Mouse (Mus musculus): Measurements from ENCODE around the gene Syt5. TPM values are rescaled to one million over a fixed set of nuclear protein-coding genes. Genes with fewer than 3 reads are reported as not detected.

Syt5 gene
- polyA plus RNA-seq, 1 experiment from 2014 or later = 34.6 TPM

DNA sequence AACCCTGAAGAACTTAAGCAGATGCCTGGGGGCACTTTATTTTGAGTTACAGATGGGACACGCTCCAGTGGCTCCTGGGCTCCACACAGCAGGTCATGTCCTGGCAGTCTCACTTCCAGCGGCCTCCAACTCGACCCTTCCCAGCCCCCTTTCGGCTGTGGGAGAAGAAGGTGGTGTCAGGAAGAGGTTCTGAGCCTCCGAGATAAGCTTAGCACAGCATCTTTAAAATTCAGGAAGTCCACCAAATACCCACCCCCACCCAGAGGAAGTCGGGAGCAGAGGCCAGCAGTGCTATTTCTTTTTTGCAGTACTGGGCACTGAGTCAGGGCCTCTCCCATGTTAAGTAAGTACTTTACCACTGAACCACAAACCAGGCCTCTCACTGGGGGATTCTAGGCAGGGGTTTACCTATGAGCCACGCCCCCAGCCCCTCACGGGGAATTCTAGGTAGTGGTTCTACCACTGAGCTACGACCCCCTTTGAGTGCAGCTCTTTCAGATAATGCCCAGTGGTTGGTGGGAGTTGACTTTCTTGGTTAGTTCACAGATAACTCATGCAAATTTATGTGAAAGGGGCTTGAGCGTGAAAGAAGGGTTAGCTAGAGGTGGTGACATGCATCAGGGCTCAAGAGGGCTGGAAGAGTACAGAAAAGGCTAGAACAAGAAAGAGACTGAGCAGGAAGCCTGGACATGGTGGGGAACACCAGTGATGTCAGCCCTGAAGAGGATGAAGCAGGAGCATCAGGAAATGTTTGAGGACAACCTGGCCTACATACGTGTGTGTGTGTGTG is 42.5 kb downstream of the Syt5 start:
- Histone ChIP-seq H3K4me2 (no peak overlapping the region), H3K36me3 (replicated peaks) (no peaks in the 10 kb centered on the region), H3K9me3 (no peaks in the 10 kb centered on the region), H3K4me1 (peaks cover 19% of the 10 kb centered on the region), H3K4me3 (replicated peaks) (no peak overlapping the region), H3K27me3 (peaks cover 11% of the 10 kb centered on the region; the same call in 1 of the 2 replicates), H3K9ac (no peak overlapping the region), H3K27ac (no peak overlapping the region)
- no peak for ATAC-seq (ENCODE audit: low FRiP score)
- 66% methylated on average over 11 of the region's 11 CpGs for WGBS

DNA sequence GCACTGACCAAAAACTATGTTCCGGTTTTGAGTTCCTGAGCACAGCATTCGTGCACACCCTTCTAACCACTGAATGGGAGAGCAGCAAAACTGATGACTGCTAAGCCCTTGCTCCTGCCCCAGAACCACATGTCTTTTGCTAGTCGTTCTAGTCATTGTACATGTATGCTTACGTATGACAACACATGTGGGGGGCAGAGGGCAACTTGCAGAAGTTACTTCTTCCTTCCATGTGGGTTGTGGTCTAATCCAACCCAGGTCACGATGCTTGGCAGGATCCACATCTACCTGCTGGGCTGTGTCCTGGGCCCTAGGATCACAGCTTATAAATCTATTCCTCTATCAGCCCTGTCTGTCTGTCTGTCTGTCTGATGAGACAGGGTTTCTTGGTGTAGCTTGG is 43.5 kb downstream of the Syt5 start:
- no peak overlapping the region for H3K4me3 ChIP-seq (replicated peaks)
- no peaks in the 10 kb centered on the region for H3K9me3 ChIP-seq
- no peak overlapping the region for H3K27ac ChIP-seq
- peaks cover 25% of the 10 kb centered on the region for H3K4me1 ChIP-seq
- 82% methylated on average over 5 of the region's 5 CpGs for WGBS
- peaks cover 5% of the 10 kb centered on the region; the same call in 1 of the 2 replicates for H3K27me3 ChIP-seq
- H3K36me3 ChIP-seq (replicated peaks) = no peaks in the 10 kb centered on the region
- ATAC-seq (ENCODE audit: low FRiP score) = no peak
- no peak overlapping the region for H3K4me2 ChIP-seq
- H3K9ac ChIP-seq = no peak overlapping the region

DNA sequence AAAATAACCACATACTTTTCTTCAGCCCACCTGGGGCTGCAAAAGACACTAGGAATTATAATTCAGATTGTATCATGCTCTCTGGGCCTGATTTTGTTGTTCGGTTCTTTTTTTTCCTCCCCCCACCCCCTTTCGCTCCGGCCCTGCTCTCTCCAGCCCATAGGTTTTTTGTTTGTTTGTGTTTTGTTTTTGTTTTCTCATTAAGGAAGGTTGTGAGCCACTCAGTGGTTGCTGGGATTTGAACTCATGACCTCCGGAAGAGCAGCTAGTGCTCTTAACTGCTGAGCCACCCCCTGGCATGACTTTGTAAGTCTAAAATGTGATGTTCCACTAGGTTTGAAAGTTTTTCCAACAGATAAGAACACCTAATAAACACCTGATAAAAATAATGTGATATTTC is 44.2 kb downstream of the Syt5 start:
- Histone ChIP-seq H3K27ac (no peak overlapping the region), H3K36me3 (replicated peaks) (no peaks in the 10 kb centered on the region), H3K27me3 (no peaks in the 10 kb centered on the region), H3K9ac (no peak overlapping the region), H3K9me3 (no peaks in the 10 kb centered on the region), H3K4me3 (replicated peaks) (no peak overlapping the region), H3K4me1 (peaks cover 32% of the 10 kb centered on the region), H3K4me2 (no peak overlapping the region)
- ATAC-seq (ENCODE audit: low FRiP score) = no peak
- WGBS = 76% methylated on average over 4 of the region's 4 CpGs

DNA sequence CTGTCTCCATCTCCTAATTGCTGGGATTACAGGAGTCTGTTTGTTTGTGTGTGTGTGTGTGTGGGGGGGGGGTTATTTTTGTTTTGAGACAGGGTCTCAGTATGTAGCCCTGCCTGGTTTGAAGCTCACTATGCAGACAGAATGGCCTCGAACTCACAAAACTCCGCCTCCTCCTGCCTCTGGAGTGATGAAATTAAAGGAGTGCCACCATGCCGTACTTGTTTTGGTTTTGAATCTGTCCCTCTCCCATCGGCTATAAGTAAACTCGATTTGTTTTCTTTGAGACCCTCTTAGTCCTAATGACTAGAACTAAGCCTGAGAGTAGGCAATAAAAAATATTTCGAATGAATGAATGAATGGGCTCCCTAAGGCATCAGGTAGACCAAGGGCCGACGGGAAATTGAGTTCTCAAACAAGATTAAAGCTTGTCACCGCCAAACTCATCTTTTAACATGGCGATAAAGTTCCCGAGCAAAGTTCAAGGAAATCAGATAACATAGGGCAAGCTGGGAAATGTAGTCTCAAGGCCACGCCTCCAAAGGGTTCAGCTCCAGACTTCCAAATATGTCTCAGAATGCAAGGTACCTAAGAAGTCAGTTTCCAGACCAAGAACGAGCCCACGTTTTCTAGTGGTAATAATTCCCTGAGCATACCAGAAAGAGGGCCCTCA is 44.8 kb downstream of the Syt5 start:
- peak overlapping the region; percentile 87 for H3K4me2 ChIP-seq
- ATAC-seq (ENCODE audit: low FRiP score) = peak; percentile 5; the same call in 1 of the 2 replicates
- peak overlapping the region; percentile 97 for H3K9ac ChIP-seq
- H3K27me3 ChIP-seq = no peaks in the 10 kb centered on the region
- no peaks in the 10 kb centered on the region for H3K36me3 ChIP-seq (replicated peaks)
- H3K9me3 ChIP-seq = no peaks in the 10 kb centered on the region
- no peak overlapping the region for H3K27ac ChIP-seq
- 11% methylated on average over 14 of the region's 14 CpGs for WGBS
- H3K4me3 ChIP-seq (replicated peaks) = peak overlapping the region; percentile 95
- H3K4me1 ChIP-seq = peaks cover 38% of the 10 kb centered on the region

DNA sequence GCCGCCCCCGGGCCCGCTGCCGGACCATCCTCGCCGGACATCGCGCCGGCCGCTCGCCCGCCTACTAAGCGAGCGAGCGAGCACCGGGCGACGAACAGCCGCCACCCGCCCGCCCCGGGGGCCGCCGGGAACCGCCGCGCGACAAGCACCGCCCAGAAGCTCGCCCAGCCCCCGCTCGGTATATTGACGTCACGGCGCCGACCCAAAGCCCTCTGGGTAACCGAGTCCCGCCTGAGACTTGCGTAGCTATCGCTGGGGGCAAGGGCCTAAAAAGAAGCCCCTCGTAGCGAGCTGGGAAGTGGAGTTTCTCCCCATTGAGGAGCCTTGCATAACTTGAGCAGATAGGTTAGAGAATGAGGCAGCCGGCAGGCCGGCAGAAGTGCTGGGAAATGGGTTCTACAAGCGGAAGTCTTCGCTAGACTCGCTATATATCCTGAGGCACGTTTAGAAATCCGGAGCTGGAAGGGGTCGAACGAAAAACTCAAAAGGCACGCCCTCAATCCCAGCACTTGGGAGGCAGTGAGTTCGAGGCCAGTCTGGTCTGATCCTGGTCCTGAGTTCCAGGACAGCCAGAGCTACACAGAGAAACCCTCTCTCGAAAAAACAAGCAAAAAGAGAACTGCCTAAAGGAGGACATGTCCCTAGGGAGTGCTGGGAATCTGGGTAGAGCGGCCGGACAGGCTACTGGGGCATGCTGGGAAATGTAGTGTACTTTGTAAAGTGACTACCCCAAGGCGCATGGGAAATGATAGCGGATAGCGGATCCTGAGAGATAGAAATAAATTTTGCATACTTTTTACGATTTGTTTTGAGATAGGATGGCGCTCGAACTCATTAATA is 45.6 kb downstream of the Syt5 start, which contains the start of gene Ppp1r12c:
Ppp1r12c (minus strand) TSS at position 123 of the 840 bp plus-strand sequence.
- peak; percentile 95 for ATAC-seq (ENCODE audit: low FRiP score)
- Histone ChIP-seq H3K27ac (peak within 1 kb of the TSS; percentile 81), H3K9me3 (no peaks in the 10 kb centered on the region), H3K27me3 (no peaks in the 10 kb centered on the region), H3K4me2 (peak within 1 kb of the TSS; percentile 87), H3K4me1 (peaks cover 42% of the 10 kb centered on the region), H3K4me3 (replicated peaks) (peak within 1 kb of the TSS; percentile 95), H3K9ac (peak within 1 kb of the TSS; percentile 97), H3K36me3 (replicated peaks) (peaks cover 6% of the 10 kb centered on the region)
- under 1% methylated on average over 61 of the region's 62 CpGs for WGBS

DNA sequence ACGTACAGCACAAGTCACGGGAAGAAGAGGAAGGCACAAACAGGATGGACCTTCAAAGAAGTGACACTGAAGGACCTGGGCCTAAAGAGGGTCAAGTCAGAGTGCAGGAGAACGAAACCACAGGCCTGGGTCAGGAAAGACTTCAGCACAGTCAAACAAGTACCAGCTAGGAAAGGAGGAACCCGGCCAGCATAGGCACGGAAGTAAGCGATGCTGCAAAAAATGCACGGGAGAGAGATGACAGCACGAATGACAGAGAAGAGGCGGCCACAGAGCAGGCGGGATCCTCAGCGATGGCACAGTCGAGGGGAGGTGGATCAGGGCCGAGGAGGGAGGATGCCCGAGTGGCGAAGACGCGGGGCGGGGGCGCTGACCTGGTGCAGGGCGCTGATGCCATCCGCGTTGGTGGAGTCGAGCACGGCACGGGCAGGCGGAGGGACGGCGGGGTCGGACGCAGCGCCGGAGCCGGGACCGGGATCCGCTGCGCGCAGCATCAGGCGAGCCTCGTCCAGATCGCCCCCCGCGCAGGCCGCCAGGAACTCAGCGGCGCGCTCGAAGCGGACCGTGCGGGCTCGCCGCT is 46.4 kb downstream of the Syt5 start:
- no peaks in the 10 kb centered on the region for H3K9me3 ChIP-seq
- peaks cover 42% of the 10 kb centered on the region for H3K4me1 ChIP-seq
- WGBS = under 1% methylated on average over 44 of the region's 52 CpGs
- H3K4me2 ChIP-seq = peak overlapping the region; percentile 87
- H3K9ac ChIP-seq = peak overlapping the region; percentile 97
- peak overlapping the region; percentile 95 for H3K4me3 ChIP-seq (replicated peaks)
- no peaks in the 10 kb centered on the region for H3K27me3 ChIP-seq
- ATAC-seq (ENCODE audit: low FRiP score) = peak; percentile 57
- peaks cover 13% of the 10 kb centered on the region for H3K36me3 ChIP-seq (replicated peaks)
- H3K27ac ChIP-seq = peak overlapping the region; percentile 81

DNA sequence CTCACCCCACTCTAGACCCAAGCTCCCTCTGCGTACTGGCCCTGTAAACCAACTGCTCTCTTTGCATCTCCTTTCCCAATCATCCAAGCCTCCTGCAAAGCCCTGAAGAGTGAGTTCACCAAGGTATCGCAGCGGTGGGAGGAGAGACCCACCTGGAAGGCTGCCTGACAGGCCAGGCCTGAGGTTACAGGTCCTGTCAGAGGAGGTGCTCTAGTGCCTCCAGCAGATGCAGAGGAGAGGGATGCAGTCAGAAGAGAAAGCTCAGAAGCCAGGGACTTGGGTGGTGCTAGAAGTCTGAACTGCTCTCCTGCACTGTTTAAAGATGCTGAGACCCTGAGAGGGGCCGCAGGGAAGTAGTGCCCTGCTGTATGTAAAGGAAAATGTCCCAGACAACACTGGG is 48.3 kb downstream of the Syt5 start:
- 92% methylated on average over 4 of the region's 4 CpGs for WGBS
- peaks cover 29% of the 10 kb centered on the region for H3K36me3 ChIP-seq (replicated peaks)
- H3K4me2 ChIP-seq = peak overlapping the region; percentile 87; the same call in 1 of the 2 replicates
- H3K9me3 ChIP-seq = no peaks in the 10 kb centered on the region
- H3K27ac ChIP-seq = no peak overlapping the region; the same call in 1 of the 2 replicates
- peaks cover 42% of the 10 kb centered on the region for H3K4me1 ChIP-seq
- H3K9ac ChIP-seq = peak overlapping the region; percentile 97
- 0 out of 2 replicates have a peak overlapping the region, but pooled peaks have one; percentile 2 for H3K4me3 ChIP-seq (replicated peaks)
- H3K27me3 ChIP-seq = no peaks in the 10 kb centered on the region
- no peak for ATAC-seq (ENCODE audit: low FRiP score)

DNA sequence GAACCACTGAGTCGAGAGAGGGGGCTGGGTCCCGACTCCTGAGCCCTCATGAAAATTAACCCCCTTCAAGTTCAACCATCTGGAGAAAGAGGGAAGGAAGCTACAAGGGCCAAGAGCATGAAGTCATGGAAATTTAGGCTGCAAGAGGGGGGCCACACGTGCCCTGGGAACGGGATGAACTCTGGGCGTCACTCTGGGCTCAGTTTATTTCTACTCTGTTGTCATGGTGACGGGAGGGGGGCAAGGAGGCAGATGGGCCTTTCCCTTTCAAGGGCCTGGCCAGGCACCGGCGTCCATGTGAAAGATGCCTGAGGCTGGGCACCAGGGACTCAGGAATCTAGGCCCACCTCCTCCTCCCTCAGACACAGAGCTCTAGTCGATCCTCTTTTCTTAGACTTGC is 49.1 kb downstream of the Syt5 start:
- Histone ChIP-seq H3K9ac (peak overlapping the region; percentile 97), H3K27ac (no peak overlapping the region), H3K27me3 (no peaks in the 10 kb centered on the region), H3K4me2 (peak overlapping the region; percentile 87), H3K4me1 (peaks cover 42% of the 10 kb centered on the region), H3K36me3 (replicated peaks) (peaks cover 35% of the 10 kb centered on the region), H3K4me3 (replicated peaks) (peak overlapping the region; percentile 1), H3K9me3 (no peaks in the 10 kb centered on the region)
- WGBS = 25% methylated on average over 9 of the region's 9 CpGs
- ATAC-seq (ENCODE audit: low FRiP score) = no peak

DNA sequence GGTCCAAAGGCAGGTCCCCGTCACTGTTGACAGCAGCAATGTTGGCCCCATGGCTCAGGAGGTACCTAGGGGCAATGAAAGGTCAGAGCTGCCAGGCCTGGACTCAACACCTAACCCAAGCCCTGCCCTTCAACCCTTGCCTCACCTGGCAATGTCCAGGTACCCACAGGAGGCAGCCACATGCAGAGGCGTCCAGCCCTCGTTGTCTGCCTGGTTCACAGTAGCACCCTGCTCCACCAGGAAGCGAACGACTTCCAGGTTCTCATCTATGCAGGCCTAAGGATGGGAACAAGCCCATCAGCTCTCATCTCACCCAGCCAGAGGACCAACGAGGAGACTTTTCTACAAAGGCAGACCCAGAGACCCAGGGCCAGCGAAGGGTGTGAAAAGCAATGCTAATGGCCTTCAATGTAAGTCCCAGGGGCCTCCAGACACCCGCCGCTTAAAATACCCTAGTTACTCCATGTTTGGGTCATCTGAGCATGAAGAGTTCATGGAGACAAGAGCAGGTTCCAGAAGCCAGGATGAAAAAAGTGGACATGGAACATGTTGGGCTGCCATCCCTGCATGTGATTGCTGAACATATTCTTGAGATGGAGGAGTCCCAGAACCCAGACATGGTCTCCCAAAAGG is 50.0 kb downstream of the Syt5 start:
- peaks cover 39% of the 10 kb centered on the region for H3K36me3 ChIP-seq (replicated peaks)

DNA sequence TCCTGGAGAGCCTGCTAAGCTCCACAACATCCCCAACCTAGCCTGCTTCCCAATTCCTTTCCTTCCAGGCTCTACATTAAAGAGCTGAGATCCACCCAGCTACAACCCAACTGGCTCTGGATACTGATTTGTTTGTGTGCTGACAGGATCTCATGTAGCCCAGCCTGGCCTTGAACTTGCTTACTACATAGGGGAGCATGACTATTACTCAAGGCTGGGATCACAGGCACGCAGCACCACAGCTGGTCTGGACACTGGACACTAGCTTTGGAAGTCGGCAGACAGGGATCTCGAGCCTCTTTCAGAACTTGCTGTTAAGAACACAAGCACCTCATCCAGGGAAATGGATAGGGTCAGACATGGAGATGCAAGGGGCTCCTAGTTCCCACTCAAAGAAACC is 50.9 kb downstream of the Syt5 start:
- no peaks in the 10 kb centered on the region for H3K27me3 ChIP-seq
- 95% methylated on average over 3 of the region's 3 CpGs for WGBS
- H3K4me3 ChIP-seq (replicated peaks) = no peak overlapping the region
- peaks cover 38% of the 10 kb centered on the region for H3K4me1 ChIP-seq
- no peak overlapping the region for H3K9ac ChIP-seq
- no peak overlapping the region for H3K4me2 ChIP-seq
- no peaks in the 10 kb centered on the region for H3K9me3 ChIP-seq
- ATAC-seq (ENCODE audit: low FRiP score) = no peak
- H3K27ac ChIP-seq = no peak overlapping the region
- H3K36me3 ChIP-seq (replicated peaks) = peaks cover 42% of the 10 kb centered on the region

More for the DNA sequence above, 50.0 kb downstream of the Syt5 start:
- Histone ChIP-seq H3K9ac (no peak overlapping the region), H3K27ac (no peak overlapping the region), H3K4me2 (no peak overlapping the region), H3K4me1 (peaks cover 40% of the 10 kb centered on the region), H3K4me3 (replicated peaks) (no peak overlapping the region), H3K9me3 (no peaks in the 10 kb centered on the region), H3K27me3 (no peaks in the 10 kb centered on the region)
- WGBS = 92% methylated on average over 9 of the region's 9 CpGs
- ATAC-seq (ENCODE audit: low FRiP score) = no peak

DNA sequence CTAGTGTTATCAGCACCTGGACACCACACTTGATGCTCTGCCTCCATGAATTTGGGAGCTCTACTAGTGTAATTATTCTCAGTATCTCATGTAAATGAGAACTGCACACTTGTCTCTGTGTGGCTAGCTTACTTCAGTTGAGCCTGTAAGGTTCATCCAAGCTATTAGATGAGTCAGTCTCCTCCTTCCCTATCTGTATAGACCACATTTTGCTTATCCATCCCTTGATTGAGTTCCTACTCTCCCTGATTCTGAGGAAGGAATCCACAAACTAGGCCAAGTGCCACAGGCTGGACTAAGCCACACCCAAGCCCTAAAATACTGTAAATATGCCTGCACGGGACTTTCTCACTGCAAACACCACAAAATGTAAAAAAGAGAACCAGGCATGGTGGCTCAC is 53.4 kb downstream of the Syt5 start:
- Histone ChIP-seq H3K4me2 (no peak overlapping the region), H3K4me3 (replicated peaks) (no peak overlapping the region), H3K4me1 (peaks cover 19% of the 10 kb centered on the region), H3K9me3 (no peaks in the 10 kb centered on the region), H3K27ac (no peak overlapping the region), H3K27me3 (no peaks in the 10 kb centered on the region), H3K36me3 (replicated peaks) (peaks cover 62% of the 10 kb centered on the region), H3K9ac (no peak overlapping the region)
- WGBS = 96% methylated on average over 1 of the region's 1 CpGs
- ATAC-seq (ENCODE audit: low FRiP score) = no peak
